Mouse (Mus musculus) embryonic facial prominence, embryonic 10.5 days (tissue): ENCODE results near the gene Tfb2m. TPM values are rescaled to one million over a fixed set of nuclear protein-coding genes. Genes with fewer than 3 reads are reported as not detected.

ENCODE experiments used
- DNase-seq: peaks from one replicate; pipeline ENCODE4 v3.0.0-alpha.2; 2017; ENCODE audit warnings: low spot score
- H3K27ac ChIP-seq: fragments of 300-500 bp; sonication (generic); replicated peaks from 2 replicates; pipeline ENCODE4 v1.5.1; 2016; ENCODE audit warnings: mild to moderate bottlenecking
- H3K27me3 ChIP-seq: fragments of 300-500 bp; sonication (generic); replicated peaks from 2 replicates; pipeline ENCODE4 v1.6.1; 2016; ENCODE audit warnings: low read depth, mild to moderate bottlenecking; ENCODE audit not compliant: poor library complexity, severe bottlenecking
- H3K36me3 ChIP-seq: fragments of 300-500 bp; sonication (generic); replicated peaks from 2 replicates; pipeline ENCODE4 v1.6.1; 2016; ENCODE audit warnings: mild to moderate bottlenecking, moderate library complexity
- H3K4me1 ChIP-seq: fragments of 300-500 bp; sonication (generic); 2 replicates; pipeline ENCODE4 v1.6.1; 2016
- H3K4me3 ChIP-seq: fragments of 300-500 bp; sonication (generic); 2 replicates; pipeline ENCODE4 v1.5.1; 2016; ENCODE audit warnings: mild to moderate bottlenecking, moderate library complexity
- H3K9me3 ChIP-seq: fragments of 300-500 bp; sonication (generic); 2 replicates; pipeline ENCODE4 v1.6.1; 2016; ENCODE audit warnings: mild to moderate bottlenecking
- WGBS: fragments of 180-500 bp; shearing (Covaris S2); methylation state at CpG from one replicate; pipeline ENCODE4 v1.1.7; 2016; 5-methylcytosine and 5-hydroxymethylcytosine counted together
- polyA plus RNA-seq: library from polyadenylated mRNA; unstranded; fragments of >200 nt; fragmentation: Nextera tagmentation; extraction: Ambion mirVana; gene quantifications from 2 replicates; pipeline ENCODE4 v1.2.1, GENCODE M21; 2016

The Tfb2m gene
- polyA plus RNA-seq, 1 experiment from 2014 or later, result 28.1 TPM

- no peak for DNase-seq
- Histone ChIP-seq H3K36me3 (no peaks in the 10 kb centered on the region), H3K9me3 (no peaks in the 10 kb centered on the region), H3K4me1 (peaks cover 7% of the 10 kb centered on the region), H3K27me3 (no peaks in the 10 kb centered on the region), H3K27ac (no peak overlapping the region), H3K4me3 (no peak overlapping the region)
- 39% methylated on average over 7 of the region's 7 CpGs for WGBS
Measured at GRCm38 (mm10) chr1:179552751-179553150, 6.7 kb upstream of the Tfb2m start.

- WGBS, result 88% methylated on average over 4 of the region's 4 CpGs
Measured at GRCm38 (mm10) chr1:179551921-179552320, 5.9 kb upstream of the Tfb2m start.

GRCm38 (mm10) chr1:179551336-179551735 is 5.3 kb upstream of the Tfb2m start:
- H3K27me3 ChIP-seq, result no peaks in the 10 kb centered on the region
- H3K9me3 ChIP-seq, result no peaks in the 10 kb centered on the region
- no peaks in the 10 kb centered on the region for H3K36me3 ChIP-seq
- WGBS, result 89% methylated on average over 3 of the region's 3 CpGs
- H3K27ac ChIP-seq, result no peak overlapping the region
- peaks cover 14% of the 10 kb centered on the region for H3K4me1 ChIP-seq
- no peak for DNase-seq
- no peak overlapping the region for H3K4me3 ChIP-seq

More at GRCm38 (mm10) chr1:179551921-179552320, 5.9 kb upstream of the Tfb2m start:
- peaks cover 14% of the 10 kb centered on the region for H3K4me1 ChIP-seq
- H3K9me3 ChIP-seq, result no peaks in the 10 kb centered on the region
- no peaks in the 10 kb centered on the region for H3K27me3 ChIP-seq
- no peak overlapping the region for H3K4me3 ChIP-seq
- no peaks in the 10 kb centered on the region for H3K36me3 ChIP-seq
- H3K27ac ChIP-seq, result no peak overlapping the region
- no peak for DNase-seq

GRCm38 (mm10) chr1:179548996-179549752 is 3.1 kb upstream of the Tfb2m start:
- H3K4me3 ChIP-seq, result no peak overlapping the region
- no peak for DNase-seq
- peaks cover 24% of the 10 kb centered on the region for H3K4me1 ChIP-seq
- H3K9me3 ChIP-seq, result no peaks in the 10 kb centered on the region
- whole genome bisulfite sequencing, result 93% methylated on average over 5 of the region's 5 CpGs
- H3K27me3 ChIP-seq, result no peaks in the 10 kb centered on the region
- H3K36me3 ChIP-seq, result no peaks in the 10 kb centered on the region
- H3K27ac ChIP-seq, result no peak overlapping the region

GRCm38 (mm10) chr1:179548220-179548619 is 2.2 kb upstream of the Tfb2m start:
- Histone ChIP-seq H3K36me3 (no peaks in the 10 kb centered on the region), H3K9me3 (no peaks in the 10 kb centered on the region), H3K4me3 (peak overlapping the region; percentile 73; the same call in 1 of the 2 replicates), H3K4me1 (peaks cover 24% of the 10 kb centered on the region), H3K27ac (peak overlapping the region; percentile 48; the same call in 1 of the 2 replicates), H3K27me3 (no peaks in the 10 kb centered on the region)
- WGBS, result 69% methylated on average over 11 of the region's 11 CpGs
- no peak for DNase-seq

GRCm38 (mm10) chr1:179547176-179547575 is 1.1 kb upstream of the Tfb2m start:
- DNase-seq, result no peak
- no peaks in the 10 kb centered on the region for H3K27me3 ChIP-seq
- peak overlapping the region; percentile 73 for H3K4me3 ChIP-seq
- H3K4me1 ChIP-seq, result peaks cover 24% of the 10 kb centered on the region
- H3K27ac ChIP-seq, result peak overlapping the region; percentile 85
- WGBS, result 20% methylated on average over 5 of the region's 5 CpGs
- no peaks in the 10 kb centered on the region for H3K36me3 ChIP-seq
- H3K9me3 ChIP-seq, result no peaks in the 10 kb centered on the region

GRCm38 (mm10) chr1:179546551-179546917 is 467 bp upstream of the Tfb2m start:
- Histone ChIP-seq H3K27ac (peak overlapping the region; percentile 85), H3K27me3 (no peaks in the 10 kb centered on the region), H3K4me1 (peaks cover 24% of the 10 kb centered on the region), H3K4me3 (peak overlapping the region; percentile 73), H3K36me3 (peaks cover 1% of the 10 kb centered on the region), H3K9me3 (no peaks in the 10 kb centered on the region)
- DNase-seq, result no peak
- WGBS, result 0% methylated on average over 44 of the region's 44 CpGs

- DNase-seq, result no peak
- Histone ChIP-seq H3K4me3 (no peak overlapping the region), H3K36me3 (peaks cover 33% of the 10 kb centered on the region), H3K9me3 (no peaks in the 10 kb centered on the region), H3K27ac (no peak overlapping the region), H3K27me3 (no peaks in the 10 kb centered on the region), H3K4me1 (peaks cover 10% of the 10 kb centered on the region)
- 61% methylated on average over 3 of the region's 3 CpGs for WGBS
Measured at GRCm38 (mm10) chr1:179541502-179541901, 4.6 kb downstream of the Tfb2m start.

GRCm38 (mm10) chr1:179539887-179540286 is 6.2 kb downstream of the Tfb2m start:
- Histone ChIP-seq H3K36me3 (peaks cover 35% of the 10 kb centered on the region), H3K9me3 (no peaks in the 10 kb centered on the region), H3K27ac (no peak overlapping the region), H3K4me1 (peaks cover 4% of the 10 kb centered on the region), H3K4me3 (no peak overlapping the region), H3K27me3 (no peaks in the 10 kb centered on the region)
- WGBS, result 92% methylated on average over 3 of the region's 3 CpGs
- no peak for DNase-seq

- no peak overlapping the region for H3K4me3 ChIP-seq
- no peak overlapping the region for H3K27ac ChIP-seq
- H3K27me3 ChIP-seq, result no peaks in the 10 kb centered on the region
- no peak for DNase-seq
- WGBS, result 90% methylated on average over 3 of the region's 3 CpGs
- peaks cover 40% of the 10 kb centered on the region for H3K36me3 ChIP-seq
- H3K9me3 ChIP-seq, result no peaks in the 10 kb centered on the region
- H3K4me1 ChIP-seq, result no peaks in the 10 kb centered on the region
Measured at GRCm38 (mm10) chr1:179539054-179539453, 7.0 kb downstream of the Tfb2m start.

GRCm38 (mm10) chr1:179519901-179520300 is 26.2 kb downstream of the Tfb2m start:
- no peak for DNase-seq
- 86% methylated on average over 3 of the region's 3 CpGs for WGBS
- no peak overlapping the region for H3K4me3 ChIP-seq
- H3K27me3 ChIP-seq, result no peaks in the 10 kb centered on the region
- no peak overlapping the region for H3K27ac ChIP-seq
- peaks cover 12% of the 10 kb centered on the region for H3K4me1 ChIP-seq
- H3K36me3 ChIP-seq, result no peaks in the 10 kb centered on the region
- H3K9me3 ChIP-seq, result no peaks in the 10 kb centered on the region

GRCm38 (mm10) chr1:179517713-179518465 is 28.2 kb downstream of the Tfb2m start, which contains the start of gene Smyd3:
Gene Smyd3 (minus strand): TSS chr1:179518041.
- no peaks in the 10 kb centered on the region for H3K9me3 ChIP-seq
- peaks cover 12% of the 10 kb centered on the region for H3K4me1 ChIP-seq
- H3K27ac ChIP-seq, result peak within 1 kb of the TSS; percentile 76
- WGBS, result 6% methylated on average over 39 of the region's 39 CpGs
- peak; percentile 89 for DNase-seq
- H3K4me3 ChIP-seq, result peak within 1 kb of the TSS; percentile 79
- H3K27me3 ChIP-seq, result no peaks in the 10 kb centered on the region
- H3K36me3 ChIP-seq, result no peaks in the 10 kb centered on the region
